Mouse (Mus musculus): ENCODE measurements at regions not wholly inside any gene's neighbourhood (a gene's known extent, or its start where the extent isn't known, plus 50 kb on each side); places are given as distances from the start of the nearest gene placed in this dataset.
A peak's percentile ranks its signal among the peaks of the same experiment; 100 is the strongest.

DNA sequence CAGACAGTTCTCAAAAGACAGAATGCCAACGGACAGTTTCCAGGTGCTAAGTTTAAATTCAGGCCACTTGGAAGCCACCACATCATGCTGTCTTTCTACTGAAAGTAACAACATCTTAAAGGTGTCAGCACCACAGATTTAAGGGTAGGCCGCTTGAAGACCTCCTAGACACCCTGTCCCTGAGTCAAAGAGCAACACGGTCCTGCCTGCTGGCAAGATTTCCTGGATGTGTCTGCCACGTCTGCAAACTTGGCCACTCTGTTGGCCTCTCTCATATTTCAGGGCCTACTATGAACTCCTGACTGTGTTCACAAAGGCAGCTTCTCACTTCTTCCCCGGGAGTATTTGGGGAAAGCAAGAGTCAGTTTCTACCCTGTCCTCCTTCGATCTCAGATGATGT is 194.7 kb upstream of the Esrrg start:
- no peak for DNase-seq

DNA sequence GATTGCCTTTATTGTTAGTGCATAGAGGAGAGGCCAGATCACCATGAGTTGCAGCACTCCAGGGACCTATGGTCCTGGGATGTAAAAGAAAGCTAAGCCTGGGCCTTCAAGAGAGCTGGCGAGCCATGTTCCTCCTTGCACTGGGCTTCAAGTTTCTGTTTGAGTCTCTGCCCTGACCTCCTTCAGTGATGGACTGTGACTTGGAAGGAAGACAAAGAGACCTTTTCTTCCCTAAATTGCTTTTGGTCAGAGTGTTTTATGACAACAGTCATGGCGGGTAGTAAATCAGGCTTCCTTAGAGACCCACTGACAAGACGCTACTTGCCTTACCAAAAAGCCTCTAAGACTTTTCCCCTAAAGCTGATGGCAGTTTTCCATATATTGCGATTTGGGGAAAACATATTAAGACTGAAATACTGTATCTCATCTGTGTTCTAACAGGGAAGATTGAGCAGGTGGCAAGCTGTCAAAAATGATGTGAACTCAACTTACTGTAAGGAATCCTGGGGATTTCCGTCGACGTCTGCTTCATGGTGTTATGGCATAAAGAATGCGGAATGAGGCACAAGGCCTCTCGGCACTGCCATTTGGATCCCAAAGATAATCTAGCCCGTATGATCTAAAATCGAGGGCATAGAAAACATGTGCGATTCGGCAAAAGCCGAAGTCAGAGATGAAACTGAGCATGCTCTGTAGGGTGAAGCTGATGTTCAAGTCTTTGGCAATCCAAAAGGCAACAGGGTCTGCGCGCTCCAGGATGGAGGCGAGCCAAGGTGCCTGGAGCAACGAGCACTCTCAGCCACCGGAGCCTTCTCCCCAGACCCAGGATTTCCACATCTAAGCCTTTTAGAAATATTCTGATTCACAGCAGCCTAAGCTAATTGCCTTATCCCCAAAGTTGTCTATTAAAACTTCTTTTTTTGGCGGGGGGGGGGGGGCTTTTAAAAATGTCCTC is 190.1 kb upstream of the Esrrg start:
- no peak for DNase-seq

DNA sequence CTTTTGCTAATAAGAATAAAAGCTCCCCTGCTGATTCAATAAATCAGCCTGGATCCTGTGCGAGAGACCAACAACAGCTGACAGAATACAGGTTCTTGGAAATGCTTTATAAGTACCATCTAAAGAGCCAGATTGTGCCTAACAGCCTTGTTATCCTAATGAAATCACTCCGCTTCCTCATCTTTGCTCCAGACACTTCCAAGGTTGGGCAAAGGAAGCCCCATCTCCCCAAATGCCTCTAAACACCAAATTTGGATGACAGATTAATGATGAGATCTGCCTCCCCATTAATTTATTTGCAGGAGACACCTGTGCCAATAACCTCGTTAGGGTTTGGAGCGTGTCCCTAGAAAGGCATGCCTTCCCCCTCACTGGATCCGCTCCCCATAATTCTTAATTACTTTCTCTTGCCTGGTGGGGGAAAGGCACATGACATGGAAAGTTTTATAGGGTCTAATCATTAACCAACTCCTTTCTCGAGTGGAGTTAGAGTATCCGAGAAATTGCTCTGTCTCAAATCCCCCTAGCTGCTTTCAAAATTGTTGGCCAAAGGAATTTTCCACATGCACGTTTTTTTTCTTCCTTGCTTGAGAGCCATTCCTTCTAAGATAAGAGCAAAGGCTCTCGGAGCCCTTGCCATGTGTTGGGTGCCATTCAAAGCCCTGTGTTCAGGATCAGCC is 179.9 kb upstream of the Esrrg start:
- DNase-seq: no peak

DNA sequence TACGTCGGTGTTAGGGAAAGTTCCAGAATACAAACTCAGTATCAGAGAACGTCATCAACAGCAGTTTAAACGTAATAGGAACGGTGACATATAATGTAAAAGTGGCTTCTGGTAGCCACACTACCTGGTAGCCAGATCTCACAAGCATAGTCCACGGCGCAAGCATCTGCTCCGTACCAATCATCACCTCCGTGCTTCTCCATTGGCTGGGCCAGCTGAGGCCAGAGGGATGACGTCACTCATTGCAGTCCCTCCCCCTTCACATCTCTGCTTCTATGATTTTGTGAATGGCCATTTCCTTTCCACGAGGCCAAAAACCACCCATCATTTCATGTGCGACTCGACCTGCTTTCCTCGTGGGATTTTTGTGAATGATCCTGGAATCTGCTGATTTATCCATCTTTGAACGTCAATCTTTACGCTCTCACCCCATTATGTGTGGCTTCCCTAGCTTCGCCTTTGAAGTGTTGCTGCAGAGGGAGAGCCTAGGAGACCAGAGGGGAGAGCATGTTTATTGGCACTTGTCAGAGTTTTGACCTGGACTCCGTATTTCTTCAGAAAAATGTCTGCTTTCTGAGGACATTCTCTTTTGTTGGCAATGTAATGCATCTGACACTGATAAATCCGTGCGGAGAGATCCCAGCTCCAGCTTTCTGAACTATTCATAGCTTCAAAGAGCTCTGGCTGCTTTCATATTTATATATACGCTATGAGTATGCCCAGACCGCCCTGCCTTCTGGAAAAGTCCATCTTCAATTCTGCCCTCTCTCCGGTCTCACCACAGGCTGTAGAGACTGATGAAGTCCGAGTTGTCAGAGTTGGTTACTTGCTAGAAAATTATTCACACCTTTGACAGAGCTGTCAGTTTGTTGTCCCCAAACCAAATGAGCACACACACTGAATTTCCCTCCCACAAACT is 174.6 kb upstream of the Esrrg start:
- no peak for DNase-seq

DNA sequence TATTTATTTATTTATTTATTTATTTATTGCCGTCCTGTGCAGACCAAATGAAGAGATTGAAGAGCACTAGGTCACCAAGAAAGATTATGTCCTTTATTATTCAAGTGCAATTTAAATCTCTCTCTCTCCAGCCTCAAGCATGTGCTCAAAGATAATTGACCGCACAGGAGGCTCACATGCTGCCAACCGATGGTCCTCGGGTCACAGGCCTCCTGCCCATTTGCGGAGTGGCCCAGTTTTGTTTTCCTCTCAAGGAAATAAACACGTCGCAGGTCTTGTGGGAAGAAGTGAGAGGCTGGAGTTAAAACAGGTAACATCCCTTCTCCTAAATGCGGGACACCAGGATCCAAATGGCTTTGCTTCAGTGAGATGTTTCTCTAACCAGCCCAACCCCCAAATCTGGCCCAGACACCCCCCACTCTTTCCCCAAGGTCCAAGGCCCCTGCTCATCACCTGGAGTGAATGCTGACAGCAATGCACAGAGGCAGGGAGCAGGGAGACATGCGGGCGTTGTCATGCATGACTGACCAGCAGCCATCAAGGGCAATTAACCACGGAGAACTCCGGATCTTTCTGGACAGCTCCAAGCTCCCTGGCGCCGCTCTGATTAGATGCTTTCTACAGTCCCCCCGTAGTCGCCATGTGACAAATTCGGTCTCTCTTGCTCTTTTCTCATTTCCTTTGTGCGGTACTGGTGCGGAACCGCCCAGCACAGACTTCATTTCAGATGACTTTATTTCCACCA is 169.2 kb upstream of the Esrrg start:
- DNase-seq: peak; percentile 66

DNA sequence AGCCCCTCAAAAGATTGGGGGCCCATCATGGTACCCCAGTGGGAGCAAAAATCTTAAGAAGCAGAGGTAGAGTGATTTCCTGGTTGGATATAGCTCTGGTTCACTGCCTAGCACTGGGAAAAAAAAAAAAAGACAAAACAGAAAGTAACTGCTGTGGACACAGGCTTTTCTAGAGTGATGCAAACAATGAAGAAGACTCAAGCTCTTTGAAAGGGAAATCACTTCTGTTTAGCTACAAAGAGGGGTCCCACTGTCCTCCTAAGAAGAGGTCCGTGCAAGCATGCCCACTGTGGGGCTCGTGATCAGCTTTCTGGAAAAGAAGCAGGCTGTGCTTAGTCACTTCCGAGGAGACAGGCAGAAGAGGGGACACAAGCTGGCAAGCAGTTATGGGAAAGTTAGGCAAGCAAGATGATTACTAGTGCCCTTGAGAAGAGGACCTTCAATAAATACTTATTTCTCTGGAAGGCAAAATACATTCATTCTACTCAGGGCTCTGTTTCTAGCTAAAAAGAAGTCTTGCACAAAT is 166.9 kb upstream of the Esrrg start:
- no peak for DNase-seq

DNA sequence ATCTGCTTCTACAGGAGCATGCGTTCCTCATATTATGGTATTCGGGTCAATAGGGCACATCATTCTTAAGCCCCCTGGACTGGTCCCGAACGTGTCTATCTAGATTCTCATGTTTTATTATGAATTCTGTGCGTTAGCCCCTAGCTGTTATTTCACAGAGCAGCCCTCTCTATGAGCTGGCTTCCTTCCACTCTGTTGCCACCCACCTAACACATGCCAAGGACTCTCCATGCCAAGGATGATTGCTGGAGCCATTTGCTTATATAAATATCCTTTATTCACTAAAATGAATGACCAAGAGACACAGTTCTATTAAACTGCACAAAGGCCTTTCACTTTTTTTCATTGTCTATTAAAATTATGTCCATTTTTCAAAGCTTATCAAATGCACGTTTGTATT is 162.1 kb upstream of the Esrrg start:
- DNase-seq: no peak

DNA sequence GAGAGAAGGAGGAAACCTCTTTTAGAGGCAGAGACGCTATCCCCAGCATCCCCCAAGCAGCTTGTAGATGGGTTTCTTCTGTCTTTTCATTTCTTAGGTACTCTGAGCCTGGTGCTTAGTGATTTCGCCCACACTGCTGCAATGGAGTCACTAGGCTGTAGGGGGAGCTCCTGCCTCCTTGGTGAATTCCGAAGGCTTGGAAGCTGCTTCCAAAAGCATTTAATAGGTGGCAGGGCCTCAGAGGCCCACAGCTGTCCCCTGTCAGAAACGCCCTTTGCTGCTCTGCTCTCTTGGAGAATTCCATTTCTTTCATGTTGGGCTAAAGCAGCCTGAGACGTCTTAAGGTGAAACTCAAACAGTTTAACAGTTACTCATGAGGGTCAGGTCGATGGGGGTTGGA is 160.4 kb upstream of the Esrrg start:
- DNase-seq: peak; percentile 86

DNA sequence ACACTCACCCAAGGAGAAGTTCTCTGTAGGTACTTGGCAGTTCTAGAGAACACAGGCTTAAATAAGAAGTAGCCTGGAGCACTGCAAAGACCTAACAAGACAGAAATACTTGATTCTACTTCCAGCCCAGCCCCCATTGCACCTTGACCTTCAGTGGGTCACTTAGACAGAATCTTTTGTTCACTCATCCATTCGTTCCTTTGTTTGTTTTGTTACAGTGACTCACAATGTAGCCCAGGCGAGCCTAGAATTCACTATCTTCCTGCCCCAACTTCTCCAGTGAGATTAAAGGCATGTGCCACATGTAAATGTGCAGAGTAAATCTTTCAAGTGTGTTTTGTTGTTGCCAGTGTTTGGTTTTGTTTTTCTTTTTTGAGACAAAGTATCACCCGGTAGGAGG is 158.5 kb upstream of the Esrrg start:
- DNase-seq: no peak

DNA sequence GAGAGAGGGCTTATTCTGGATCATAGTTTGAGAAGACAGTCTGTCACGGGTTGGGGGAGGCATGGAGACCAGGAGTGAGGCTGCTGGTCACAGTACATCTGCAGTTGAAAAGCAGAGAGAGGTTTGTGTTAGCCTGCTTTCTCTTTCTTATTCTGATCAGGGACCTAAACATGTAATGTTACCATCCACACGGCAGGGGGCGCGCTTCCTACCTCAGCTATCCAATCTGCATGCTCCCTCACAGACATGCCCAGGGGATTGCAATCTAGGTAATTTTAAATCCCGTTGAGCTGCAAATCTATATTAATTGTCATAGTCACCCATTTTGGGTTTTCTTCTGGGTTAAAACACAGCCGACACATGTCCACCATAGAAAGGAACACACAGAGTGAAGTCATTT is 156.4 kb upstream of the Esrrg start:
- DNase-seq: peak; percentile 71

DNA sequence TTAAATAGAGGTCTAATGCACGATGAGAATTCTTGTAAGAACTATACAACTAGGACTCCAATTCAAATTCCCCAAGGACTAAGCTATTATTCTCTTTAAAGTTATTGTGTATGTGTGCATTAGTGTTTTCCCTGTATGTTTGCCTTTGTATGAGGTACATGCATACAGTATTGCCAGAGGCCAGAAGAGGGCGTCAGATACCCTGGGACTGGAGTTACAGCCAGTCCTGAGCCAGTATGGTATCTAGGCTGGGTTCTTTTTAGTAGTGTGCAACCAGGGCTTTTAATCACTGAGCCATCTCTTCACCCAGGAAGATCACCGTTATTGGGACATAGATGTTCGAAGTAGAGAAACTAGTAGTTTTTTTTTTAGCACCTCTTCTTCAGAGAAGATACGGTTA is 154.2 kb upstream of the Esrrg start:
- DNase-seq: peak; percentile 57

DNA sequence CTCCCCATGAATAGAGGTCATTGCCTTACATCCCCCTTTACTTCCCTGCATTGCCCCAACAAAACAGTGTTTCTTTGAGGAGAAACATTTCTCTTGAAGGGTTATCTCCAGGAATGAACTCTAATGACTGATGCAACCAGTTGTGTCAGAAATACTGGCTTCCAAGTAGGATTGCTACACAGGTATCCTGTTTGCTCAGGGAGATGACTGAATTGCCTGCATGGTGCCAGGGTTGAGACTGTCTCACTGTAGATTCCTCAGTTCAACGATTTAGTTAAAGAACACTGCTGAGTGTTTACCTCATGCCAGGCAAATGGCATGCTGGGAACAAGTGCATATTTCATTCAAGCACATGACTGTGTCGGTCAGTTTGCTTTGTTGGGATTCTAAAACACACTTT is 123.8 kb upstream of the Esrrg start:
- no peak for DNase-seq

DNA sequence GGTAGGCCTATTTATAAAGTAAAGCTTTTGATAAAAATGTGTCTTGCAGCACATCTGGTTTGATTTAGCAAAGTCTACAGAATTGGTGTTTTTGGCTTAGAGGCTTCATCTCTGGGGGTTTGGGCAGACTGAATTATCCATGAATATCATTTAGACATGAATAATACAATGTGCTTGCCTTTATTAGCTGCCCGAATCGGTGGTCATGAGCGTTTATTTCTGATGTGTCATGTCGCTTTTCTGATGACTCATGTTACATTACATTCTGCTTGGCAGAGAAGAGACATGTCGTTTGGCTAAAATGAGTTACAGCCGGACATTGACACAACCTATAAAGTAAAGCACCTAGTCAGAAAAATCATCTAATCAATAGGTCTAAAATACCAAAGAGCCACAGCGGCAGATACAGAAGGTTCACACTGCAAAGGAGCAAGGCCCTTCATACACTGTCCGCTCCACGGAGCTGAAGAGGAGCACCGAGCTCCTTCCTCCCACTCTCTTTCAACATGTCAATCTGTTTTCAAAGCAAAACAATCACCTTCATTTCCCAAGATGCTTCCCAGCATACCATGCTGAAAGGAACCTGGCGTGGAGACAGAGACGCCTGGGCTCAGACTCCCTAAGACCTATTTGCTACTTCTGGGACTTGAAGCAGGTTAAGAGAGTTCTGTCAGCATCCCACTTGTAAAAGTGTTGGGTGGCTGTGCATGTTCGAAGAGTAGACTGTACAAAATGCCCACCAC is 120.5 kb upstream of the Esrrg start:
- no peak for DNase-seq

DNA sequence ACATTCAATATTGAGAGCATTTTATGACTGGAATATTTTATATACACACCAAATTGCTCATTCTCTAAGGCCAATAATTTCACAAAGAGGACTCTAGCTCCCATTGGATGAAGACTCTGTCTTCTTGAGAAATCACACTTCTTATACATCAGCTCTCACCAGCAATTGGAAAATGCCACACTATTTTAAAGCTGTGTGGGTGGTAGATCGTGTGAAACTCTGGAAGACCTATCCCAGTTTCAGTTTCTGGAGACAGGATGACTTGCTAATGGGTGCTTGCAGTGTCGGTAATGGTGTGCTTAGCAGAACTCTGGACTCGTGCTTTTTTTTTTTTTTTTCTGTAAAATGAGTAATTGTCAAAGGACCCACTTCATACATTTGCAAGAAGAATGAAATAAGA is 119.1 kb upstream of the Esrrg start:
- no peak for DNase-seq

DNA sequence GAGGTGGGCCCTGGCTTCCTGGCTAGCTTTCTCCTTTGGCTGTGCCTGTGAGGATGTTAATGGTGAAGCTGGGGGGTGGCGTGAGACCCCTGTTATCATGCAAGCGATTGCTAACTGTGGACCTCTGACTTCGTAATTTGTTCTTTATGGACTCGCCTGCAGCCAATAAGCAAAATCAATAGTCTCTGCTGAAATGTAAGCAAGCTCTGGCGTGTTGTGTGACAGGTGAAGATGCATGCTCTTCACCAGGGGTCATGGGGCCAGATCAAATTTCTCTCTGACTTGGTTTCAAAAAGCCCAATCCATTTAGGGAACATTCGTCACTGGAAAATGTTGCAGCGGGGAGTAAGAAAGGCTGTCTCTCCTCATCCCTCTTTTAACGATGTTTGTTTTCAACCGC is 103.2 kb upstream of the Esrrg start:
- no peak for DNase-seq

DNA sequence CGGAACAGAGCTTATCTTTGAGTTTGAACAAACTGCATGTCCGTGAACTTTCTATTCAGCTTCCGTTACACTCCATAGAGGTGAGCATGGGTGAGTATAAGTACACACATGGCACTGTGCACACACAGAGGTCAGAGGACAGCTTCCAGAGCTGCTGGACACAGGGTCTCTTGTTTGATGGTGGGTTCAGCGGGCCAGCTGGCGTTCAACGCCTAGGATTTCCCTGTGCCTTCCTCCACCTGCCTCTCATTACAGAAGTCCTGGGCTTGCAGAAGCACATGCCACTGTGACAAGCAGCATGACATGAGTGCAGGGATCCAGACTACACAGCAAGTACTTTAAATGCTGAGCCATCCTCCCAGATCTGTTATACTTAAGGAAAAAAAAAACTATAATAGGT is 101.4 kb upstream of the Esrrg start:
- no peak for DNase-seq

DNA sequence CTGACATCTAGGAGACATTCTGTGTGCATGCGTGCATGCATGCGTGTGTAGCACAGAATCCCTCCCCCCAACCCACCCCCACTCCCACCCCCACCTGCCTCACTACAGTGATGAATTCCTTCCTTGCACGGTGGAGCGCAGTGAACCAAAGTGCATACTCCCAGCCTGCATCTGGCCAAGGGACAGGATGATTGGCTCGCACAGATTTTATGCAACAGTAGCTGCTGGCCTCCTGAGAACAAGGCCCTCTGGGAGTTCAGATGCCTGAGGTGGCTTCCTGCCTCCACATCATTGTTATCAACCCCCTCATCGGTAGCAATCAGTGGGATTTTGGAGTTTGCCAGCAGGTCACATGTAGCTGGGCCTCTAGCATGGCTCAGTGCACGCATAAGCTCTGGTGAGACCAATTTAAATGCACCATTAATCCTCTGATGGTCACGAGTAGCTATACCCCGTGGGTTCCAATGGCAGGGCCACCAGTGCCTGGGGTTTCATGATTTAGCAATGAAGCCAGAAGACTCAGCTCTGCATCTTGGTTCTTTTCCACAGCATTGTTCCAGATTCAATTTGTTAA is 77.2 kb upstream of the Esrrg start:
- DNase-seq: peak; percentile 44

DNA sequence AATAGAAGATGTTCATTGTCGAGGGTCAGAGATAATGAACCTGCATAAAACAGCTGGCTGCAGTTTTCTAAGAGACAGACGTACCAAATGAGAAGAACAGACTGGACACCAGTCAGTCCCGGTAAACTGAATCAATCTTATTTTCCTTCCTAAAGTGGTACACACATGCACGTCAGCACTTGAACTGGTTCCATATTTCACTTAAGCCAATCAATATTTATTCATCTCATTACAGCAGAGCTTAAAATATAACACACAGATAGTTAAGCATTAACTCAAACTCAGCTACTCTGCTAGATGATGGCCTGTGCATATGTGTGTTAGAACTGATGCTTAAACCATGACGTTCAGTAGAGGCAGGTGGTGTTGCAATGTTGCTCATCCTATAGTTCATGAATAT is 72.3 kb upstream of the Esrrg start:
- no peak for DNase-seq

DNA sequence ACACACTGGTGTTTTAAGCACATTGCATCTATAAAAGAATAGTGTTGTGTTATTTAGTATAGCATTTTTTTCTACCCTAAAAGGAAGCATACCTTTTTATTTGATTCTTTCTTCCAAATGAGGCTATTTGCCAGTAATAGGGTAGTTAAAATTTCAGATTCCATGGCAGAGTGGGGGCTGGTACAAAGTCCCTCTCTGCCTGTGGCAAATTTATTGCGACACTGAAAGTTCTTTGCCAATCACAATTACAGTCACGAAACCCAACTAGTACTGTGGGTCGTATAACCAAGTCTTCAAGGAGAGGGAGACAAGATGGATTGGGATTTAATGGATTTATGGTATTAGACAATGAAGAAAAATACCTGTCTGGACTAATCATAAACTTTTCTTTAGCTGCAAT is 51.9 kb upstream of the Esrrg start:
- DNase-seq: no peak

All from kidney, postnatal 10 days (tissue).